Mouse (Mus musculus): ENCODE measurements around the gene Magel2. TPM values are rescaled to one million over a fixed set of nuclear protein-coding genes. Genes with fewer than 3 reads are reported as not detected.

The Magel2 gene
- 8.6 and 8.8 TPM in 2 replicates for polyA plus RNA-seq (2014; fragmentation: Nextera tagmentation; extraction: Ambion mirVana)

- H3K27me3 ChIP-seq (ENCODE audit: control insufficient read depth, insufficient read depth, low read length) = no peaks in the 10 kb centered on the region
- peak within 1 kb of the TSS; percentile 63 for H3K9ac ChIP-seq (replicated peaks; ENCODE audit: low read length)
- 21% methylated on average over 31 of the region's 31 CpGs for WGBS
- DNase-seq (ENCODE audit: low spot score) (peak; percentile 75), ATAC-seq (replicated peaks; ENCODE audit: insufficient number of reproducible peaks, low FRiP score, low TSS enrichment, low read depth) (peak; percentile 87)
- peak within 1 kb of the TSS; percentile 64 for H3K4me2 ChIP-seq (ENCODE audit: low read depth, low read length)
- H3K36me3 ChIP-seq (replicated peaks; ENCODE audit: control insufficient read depth, insufficient read depth, low read depth, low read length) = no peaks in the 10 kb centered on the region
- no peaks in the 10 kb centered on the region for H3K4me1 ChIP-seq (ENCODE audit: control insufficient read depth, insufficient read depth, low read length)
- 0 out of 2 replicates have a peak within 1 kb of the TSS, but pooled peaks have one; percentile 10 for H3K27ac ChIP-seq (replicated peaks; ENCODE audit: low read depth, low read length)
- H3K9me3 ChIP-seq (replicated peaks; ENCODE audit: control insufficient read depth, low read length) = no peaks in the 10 kb centered on the region
- H3K4me3 ChIP-seq (ENCODE audit: low read depth, low read length) = peak within 1 kb of the TSS; percentile 48
These were observed at the start of gene Magel2 for GRCm38 (mm10) chr7:62376510-62377304. Gene Magel2, plus strand, starts transcription at chr7:62377010.

- Histone ChIP-seq H3K27me3 (ENCODE audit: control insufficient read depth, insufficient read depth, low read length) (no peaks in the 10 kb centered on the region), H3K36me3 (replicated peaks; ENCODE audit: control insufficient read depth, insufficient read depth, low read depth, low read length) (no peaks in the 10 kb centered on the region), H3K9me3 (replicated peaks; ENCODE audit: control insufficient read depth, low read length) (no peaks in the 10 kb centered on the region), H3K27ac (replicated peaks; ENCODE audit: low read depth, low read length) (no peak overlapping the region), H3K9ac (replicated peaks; ENCODE audit: low read length) (no peak overlapping the region), H3K4me3 (ENCODE audit: low read depth, low read length) (no peak overlapping the region), H3K4me1 (ENCODE audit: control insufficient read depth, insufficient read depth, low read length) (no peaks in the 10 kb centered on the region), H3K4me2 (ENCODE audit: low read depth, low read length) (no peak overlapping the region)
- WGBS = 38% methylated on average over 1 of the region's 1 CpGs
- DNase-seq (ENCODE audit: low spot score) = no peak
- ATAC-seq (replicated peaks; ENCODE audit: insufficient number of reproducible peaks, low FRiP score, low TSS enrichment, low read depth) = no peak
These were observed 31.4 kb upstream of the Magel2 start for GRCm38 (mm10) chr7:62345411-62345810.

GRCm38 (mm10) chr7:62346269-62346668 is 30.5 kb upstream of the Magel2 start, which contains the start of gene Ndn:
Gene Ndn, plus strand, starts transcription at chr7:62346569.
- DNase-seq (ENCODE audit: low spot score) (no peak), ATAC-seq (replicated peaks; ENCODE audit: insufficient number of reproducible peaks, low FRiP score, low TSS enrichment, low read depth) (no peak)
- Histone ChIP-seq H3K4me1 (ENCODE audit: control insufficient read depth, insufficient read depth, low read length) (no peaks in the 10 kb centered on the region), H3K4me2 (ENCODE audit: low read depth, low read length) (no peak within 1 kb of the TSS), H3K36me3 (replicated peaks; ENCODE audit: control insufficient read depth, insufficient read depth, low read depth, low read length) (no peaks in the 10 kb centered on the region), H3K4me3 (ENCODE audit: low read depth, low read length) (no peak within 1 kb of the TSS), H3K27ac (replicated peaks; ENCODE audit: low read depth, low read length) (no peak within 1 kb of the TSS), H3K9ac (replicated peaks; ENCODE audit: low read length) (no peak within 1 kb of the TSS), H3K27me3 (ENCODE audit: control insufficient read depth, insufficient read depth, low read length) (no peaks in the 10 kb centered on the region), H3K9me3 (replicated peaks; ENCODE audit: control insufficient read depth, low read length) (no peaks in the 10 kb centered on the region)
- 44% methylated on average over 1 of the region's 1 CpGs for WGBS

GRCm38 (mm10) chr7:62348106-62348803 is 28.6 kb upstream of the Magel2 start:
- peak overlapping the region; percentile 73 for H3K9ac ChIP-seq (replicated peaks; ENCODE audit: low read length)
- WGBS = 14% methylated on average over 42 of the region's 42 CpGs
- peak overlapping the region; percentile 64 for H3K4me2 ChIP-seq (ENCODE audit: low read depth, low read length)
- ATAC-seq (replicated peaks; ENCODE audit: insufficient number of reproducible peaks, low FRiP score, low TSS enrichment, low read depth) (peak; percentile 93), DNase-seq (ENCODE audit: low spot score) (peak; percentile 85)
- no peaks in the 10 kb centered on the region for H3K36me3 ChIP-seq (replicated peaks; ENCODE audit: control insufficient read depth, insufficient read depth, low read depth, low read length)
- no peaks in the 10 kb centered on the region for H3K4me1 ChIP-seq (ENCODE audit: control insufficient read depth, insufficient read depth, low read length)
- no peaks in the 10 kb centered on the region for H3K27me3 ChIP-seq (ENCODE audit: control insufficient read depth, insufficient read depth, low read length)
- no peaks in the 10 kb centered on the region for H3K9me3 ChIP-seq (replicated peaks; ENCODE audit: control insufficient read depth, low read length)
- H3K27ac ChIP-seq (replicated peaks; ENCODE audit: low read depth, low read length) = no peak overlapping the region
- peak overlapping the region; percentile 54 for H3K4me3 ChIP-seq (ENCODE audit: low read depth, low read length)

- ATAC-seq (replicated peaks; ENCODE audit: insufficient number of reproducible peaks, low FRiP score, low TSS enrichment, low read depth) (peak; percentile 35), DNase-seq (ENCODE audit: low spot score) (no peak)
- H3K4me3 ChIP-seq (ENCODE audit: low read depth, low read length) = peak overlapping the region; percentile 54
- H3K4me1 ChIP-seq (ENCODE audit: control insufficient read depth, insufficient read depth, low read length) = no peaks in the 10 kb centered on the region
- no peaks in the 10 kb centered on the region for H3K27me3 ChIP-seq (ENCODE audit: control insufficient read depth, insufficient read depth, low read length)
- WGBS = 29% methylated on average over 17 of the region's 17 CpGs
- H3K27ac ChIP-seq (replicated peaks; ENCODE audit: low read depth, low read length) = no peak overlapping the region
- H3K4me2 ChIP-seq (ENCODE audit: low read depth, low read length) = peak overlapping the region; percentile 64
- H3K9ac ChIP-seq (replicated peaks; ENCODE audit: low read length) = peak overlapping the region; percentile 73
- H3K9me3 ChIP-seq (replicated peaks; ENCODE audit: control insufficient read depth, low read length) = no peaks in the 10 kb centered on the region
- H3K36me3 ChIP-seq (replicated peaks; ENCODE audit: control insufficient read depth, insufficient read depth, low read depth, low read length) = no peaks in the 10 kb centered on the region
These were observed 28.0 kb upstream of the Magel2 start for GRCm38 (mm10) chr7:62348804-62349190.

- ATAC-seq (replicated peaks; ENCODE audit: insufficient number of reproducible peaks, low FRiP score, low TSS enrichment, low read depth) (no peak), DNase-seq (ENCODE audit: low spot score) (no peak)
- H3K36me3 ChIP-seq (replicated peaks; ENCODE audit: control insufficient read depth, insufficient read depth, low read depth, low read length) = no peaks in the 10 kb centered on the region
- 49% methylated on average over 8 of the region's 8 CpGs for WGBS
- no peak overlapping the region for H3K4me2 ChIP-seq (ENCODE audit: low read depth, low read length)
- H3K4me1 ChIP-seq (ENCODE audit: control insufficient read depth, insufficient read depth, low read length) = no peaks in the 10 kb centered on the region
- H3K4me3 ChIP-seq (ENCODE audit: low read depth, low read length) = no peak overlapping the region
- no peak overlapping the region for H3K9ac ChIP-seq (replicated peaks; ENCODE audit: low read length)
- no peaks in the 10 kb centered on the region for H3K27me3 ChIP-seq (ENCODE audit: control insufficient read depth, insufficient read depth, low read length)
- no peak overlapping the region for H3K27ac ChIP-seq (replicated peaks; ENCODE audit: low read depth, low read length)
- H3K9me3 ChIP-seq (replicated peaks; ENCODE audit: control insufficient read depth, low read length) = no peaks in the 10 kb centered on the region
These were observed 25.5 kb upstream of the Magel2 start for GRCm38 (mm10) chr7:62351266-62351665.

- Histone ChIP-seq H3K4me3 (ENCODE audit: low read depth, low read length) (no peak overlapping the region), H3K36me3 (replicated peaks; ENCODE audit: control insufficient read depth, insufficient read depth, low read depth, low read length) (no peaks in the 10 kb centered on the region), H3K27me3 (ENCODE audit: control insufficient read depth, insufficient read depth, low read length) (no peaks in the 10 kb centered on the region), H3K4me2 (ENCODE audit: low read depth, low read length) (no peak overlapping the region), H3K4me1 (ENCODE audit: control insufficient read depth, insufficient read depth, low read length) (no peaks in the 10 kb centered on the region), H3K9ac (replicated peaks; ENCODE audit: low read length) (no peak overlapping the region), H3K9me3 (replicated peaks; ENCODE audit: control insufficient read depth, low read length) (no peaks in the 10 kb centered on the region), H3K27ac (replicated peaks; ENCODE audit: low read depth, low read length) (no peak overlapping the region)
- no peak for ATAC-seq (replicated peaks; ENCODE audit: insufficient number of reproducible peaks, low FRiP score, low TSS enrichment, low read depth)
- no peak for DNase-seq (ENCODE audit: low spot score)
- 66% methylated on average over 7 of the region's 7 CpGs for WGBS
These were observed 11.7 kb upstream of the Magel2 start for GRCm38 (mm10) chr7:62365039-62365636.
